Mouse (Mus musculus): ENCODE measurements around the gene Klf12.

GRCm38 (mm10) chr14:100213066-100213465 lies 71.4 kb downstream of the Klf12 start:
- no peak for TF ChIP-seq MAFK (IDR thresholded peaks at IDR 0.05; ENCODE audit: insufficient replicate concordance, low read length)
- no peak for TF ChIP-seq CTCF (conservative IDR thresholded peaks at IDR 0.05 in 1 of 2, IDR thresholded peaks at IDR 0.05 in 1 of 2; ENCODE audit: low read depth in 2 of 2, low read length in 2 of 2)
- peak; percentile 97 for TF ChIP-seq POLR2A (IDR thresholded peaks at IDR 0.05; ENCODE audit: low read depth, low read length)
- TF ChIP-seq CHD1 (IDR thresholded peaks at IDR 0.05; ENCODE audit: low read depth, low read length): no peak
- no peak for TF ChIP-seq JUND (conservative IDR thresholded peaks at IDR 0.05; ENCODE audit: low read depth, low read length)
- no peak for TF ChIP-seq E2F4 (IDR thresholded peaks at IDR 0.05; ENCODE audit: insufficient replicate concordance, low read depth, low read length)
- peak; percentile 82 for TF ChIP-seq MAX (IDR thresholded peaks at IDR 0.05; ENCODE audit: low read length)
- TF ChIP-seq PAX5 (IDR thresholded peaks at IDR 0.05; ENCODE audit: low read length): no peak
- peak; percentile 23; the same call in 1 of the 2 replicates for TF ChIP-seq HCFC1 (IDR thresholded peaks at IDR 0.05; ENCODE audit: low read depth, low read length)
- TF ChIP-seq CHD2 (IDR thresholded peaks at IDR 0.05; ENCODE audit: low read length): 0 out of 2 replicates have a peak, but pooled peaks have one; percentile 31
- no peak for TF ChIP-seq EP300 (IDR thresholded peaks at IDR 0.05; ENCODE audit: low read length)
- peak; percentile 96 for TF ChIP-seq POLR2AphosphoS2 (IDR thresholded peaks at IDR 0.05; ENCODE audit: low read depth, low read length)
- no peak; the same call in 1 of the 2 replicates for TF ChIP-seq RAD21 (IDR thresholded peaks at IDR 0.05; ENCODE audit: low read depth, low read length)

Measured in CH12.LX (cell line).